Mouse (Mus musculus): ENCODE measurements around the gene Copb1. TPM values are rescaled to one million over a fixed set of nuclear protein-coding genes. Genes with fewer than 3 reads are reported as not detected.

Copb1 gene
- polyA plus RNA-seq, 1 experiment from 2014 or later, result 104 TPM

DNA sequence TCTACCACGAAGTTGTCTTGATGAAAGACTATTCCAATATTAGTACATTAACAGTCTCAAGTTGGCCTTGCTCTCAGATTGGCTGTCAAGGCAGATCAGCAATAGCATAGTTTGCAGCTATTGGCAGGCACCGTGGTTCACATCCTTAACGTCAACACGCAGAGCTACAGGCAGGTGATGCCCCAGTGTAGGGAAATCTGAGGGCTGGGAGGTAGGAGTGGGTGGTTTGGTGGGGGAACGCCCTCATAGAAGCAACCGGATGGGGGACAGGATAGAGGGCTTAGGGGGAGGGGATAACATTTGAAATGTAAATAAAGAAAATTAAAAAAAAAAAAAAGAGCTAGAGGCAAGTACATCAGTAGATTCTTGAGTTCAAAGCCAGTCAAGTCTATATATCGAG lies 20.5 kb downstream of the Copb1 start:
- ATAC-seq (ENCODE audit: low FRiP score, low TSS enrichment) (no peak), DNase-seq (no peak)
- WGBS, result 92% methylated on average over 7 of the region's 7 CpGs
- Histone ChIP-seq H3K27ac (replicated peaks; ENCODE audit: low read depth, low read length) (no peak overlapping the region), H3K9ac (replicated peaks; ENCODE audit: low read length) (no peak overlapping the region), H3K4me2 (ENCODE audit: low read length) (no peak overlapping the region), H3K4me3 (replicated peaks; ENCODE audit: low read depth, low read length) (no peak overlapping the region), H3K9me3 (ENCODE audit: control insufficient read depth, low read length) (no peaks in the 10 kb centered on the region), H3K36me3 (ENCODE audit: control insufficient read depth, insufficient read depth, low read length) (peaks cover 81% of the 10 kb centered on the region), H3K4me1 (ENCODE audit: control insufficient read depth, insufficient read depth, low read length) (no peaks in the 10 kb centered on the region), H3K27me3 (ENCODE audit: control insufficient read depth, insufficient read depth, low read length) (no peaks in the 10 kb centered on the region)

GRCm38 (mm10) chr7:114232982-114233381 lies 21.5 kb downstream of the Copb1 start:
- H3K4me2 ChIP-seq (ENCODE audit: low read length), result no peak overlapping the region
- H3K27ac ChIP-seq (replicated peaks; ENCODE audit: low read depth, low read length), result no peak overlapping the region
- 96% methylated on average over 7 of the region's 7 CpGs for WGBS
- no peaks in the 10 kb centered on the region for H3K4me1 ChIP-seq (ENCODE audit: control insufficient read depth, insufficient read depth, low read length)
- no peak overlapping the region for H3K4me3 ChIP-seq (replicated peaks; ENCODE audit: low read depth, low read length)
- H3K9me3 ChIP-seq (ENCODE audit: control insufficient read depth, low read length), result no peaks in the 10 kb centered on the region
- ATAC-seq (ENCODE audit: low FRiP score, low TSS enrichment), result no peak
- no peak overlapping the region for H3K9ac ChIP-seq (replicated peaks; ENCODE audit: low read length)
- no peaks in the 10 kb centered on the region for H3K27me3 ChIP-seq (ENCODE audit: control insufficient read depth, insufficient read depth, low read length)
- no peak for DNase-seq
- peaks cover 81% of the 10 kb centered on the region for H3K36me3 ChIP-seq (ENCODE audit: control insufficient read depth, insufficient read depth, low read length)

DNA sequence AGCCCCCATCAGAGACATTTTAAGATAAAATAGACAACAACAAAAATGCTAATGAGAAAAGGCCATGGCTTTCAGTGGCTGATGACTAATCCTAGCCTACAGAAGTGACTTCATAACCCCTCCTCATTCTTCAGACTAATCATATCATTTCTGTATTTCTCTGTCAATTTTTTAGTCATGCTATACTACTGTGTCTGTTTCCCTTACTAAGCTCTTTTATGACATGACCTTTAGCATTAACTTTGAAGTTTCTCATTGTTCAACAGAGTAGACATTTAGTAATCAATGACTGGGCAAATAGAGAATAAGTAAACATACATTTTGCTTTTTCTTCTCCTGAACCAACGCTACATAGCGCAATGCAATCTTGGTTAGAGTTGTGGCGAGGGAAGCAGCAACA lies 22.7 kb downstream of the Copb1 start:
- Histone ChIP-seq H3K4me1 (ENCODE audit: control insufficient read depth, insufficient read depth, low read length) (no peaks in the 10 kb centered on the region), H3K9me3 (ENCODE audit: control insufficient read depth, low read length) (no peaks in the 10 kb centered on the region), H3K4me3 (replicated peaks; ENCODE audit: low read depth, low read length) (no peak overlapping the region), H3K36me3 (ENCODE audit: control insufficient read depth, insufficient read depth, low read length) (peaks cover 79% of the 10 kb centered on the region), H3K27ac (replicated peaks; ENCODE audit: low read depth, low read length) (no peak overlapping the region), H3K4me2 (ENCODE audit: low read length) (no peak overlapping the region), H3K27me3 (ENCODE audit: control insufficient read depth, insufficient read depth, low read length) (no peaks in the 10 kb centered on the region), H3K9ac (replicated peaks; ENCODE audit: low read length) (no peak overlapping the region)
- 96% methylated on average over 3 of the region's 3 CpGs for WGBS
- DNase-seq (no peak), ATAC-seq (ENCODE audit: low FRiP score, low TSS enrichment) (no peak)

DNA sequence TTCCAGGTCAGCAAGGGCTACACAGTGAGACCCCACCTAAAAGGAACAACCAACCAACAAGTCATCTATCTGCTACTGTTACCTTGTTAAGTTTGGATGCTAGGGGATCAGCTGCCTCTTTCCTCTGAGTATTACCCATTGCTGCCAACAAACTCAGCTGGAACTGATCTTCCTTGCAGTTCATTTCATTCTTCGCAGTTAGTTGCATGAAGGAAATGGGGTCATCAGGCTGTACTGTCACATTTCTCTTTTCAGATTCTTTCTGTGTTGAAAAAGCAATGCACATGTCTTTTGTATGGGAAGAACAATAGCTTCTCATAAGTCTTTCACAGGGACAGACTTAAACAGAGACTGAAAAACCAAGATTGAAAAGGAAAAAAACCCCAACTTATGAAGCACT lies 28.0 kb downstream of the Copb1 start:
- Histone ChIP-seq H3K4me3 (replicated peaks; ENCODE audit: low read depth, low read length) (no peak overlapping the region), H3K36me3 (ENCODE audit: control insufficient read depth, insufficient read depth, low read length) (peaks cover 61% of the 10 kb centered on the region), H3K27ac (replicated peaks; ENCODE audit: low read depth, low read length) (no peak overlapping the region), H3K27me3 (ENCODE audit: control insufficient read depth, insufficient read depth, low read length) (no peaks in the 10 kb centered on the region), H3K4me1 (ENCODE audit: control insufficient read depth, insufficient read depth, low read length) (no peaks in the 10 kb centered on the region), H3K9ac (replicated peaks; ENCODE audit: low read length) (no peak overlapping the region), H3K4me2 (ENCODE audit: low read length) (no peak overlapping the region), H3K9me3 (ENCODE audit: control insufficient read depth, low read length) (no peaks in the 10 kb centered on the region)
- DNase-seq (no peak), ATAC-seq (ENCODE audit: low FRiP score, low TSS enrichment) (no peak)
- WGBS, result 88% methylated on average over 1 of the region's 1 CpGs

DNA sequence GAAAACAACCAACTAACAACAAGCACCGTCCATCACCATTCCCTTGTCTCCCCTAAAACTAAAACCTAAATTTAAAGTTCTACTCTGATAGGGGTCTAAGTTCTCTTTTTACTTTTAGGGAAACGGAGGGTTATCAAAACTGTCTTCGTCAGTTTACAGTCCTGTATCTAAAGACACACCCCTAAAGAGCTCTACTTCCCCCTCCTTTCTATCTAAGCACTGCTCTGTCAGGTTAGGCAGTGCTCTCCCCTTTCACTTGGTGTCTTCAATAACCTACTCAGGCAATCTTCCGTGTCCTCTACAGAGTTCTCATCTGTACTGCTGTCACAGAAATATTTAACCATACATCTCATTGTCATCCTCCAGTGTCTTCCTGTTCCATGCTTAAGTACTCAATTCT lies 34.1 kb downstream of the Copb1 start:
- DNase-seq (no peak), ATAC-seq (ENCODE audit: low FRiP score, low TSS enrichment) (no peak)
- Histone ChIP-seq H3K9ac (replicated peaks; ENCODE audit: low read length) (no peak overlapping the region), H3K4me3 (replicated peaks; ENCODE audit: low read depth, low read length) (no peak overlapping the region), H3K27me3 (ENCODE audit: control insufficient read depth, insufficient read depth, low read length) (no peaks in the 10 kb centered on the region), H3K4me1 (ENCODE audit: control insufficient read depth, insufficient read depth, low read length) (no peaks in the 10 kb centered on the region), H3K4me2 (ENCODE audit: low read length) (no peak overlapping the region), H3K36me3 (ENCODE audit: control insufficient read depth, insufficient read depth, low read length) (peaks cover 58% of the 10 kb centered on the region), H3K27ac (replicated peaks; ENCODE audit: low read depth, low read length) (no peak overlapping the region), H3K9me3 (ENCODE audit: control insufficient read depth, low read length) (no peaks in the 10 kb centered on the region)
- WGBS, result 94% methylated on average over 4 of the region's 4 CpGs

DNA sequence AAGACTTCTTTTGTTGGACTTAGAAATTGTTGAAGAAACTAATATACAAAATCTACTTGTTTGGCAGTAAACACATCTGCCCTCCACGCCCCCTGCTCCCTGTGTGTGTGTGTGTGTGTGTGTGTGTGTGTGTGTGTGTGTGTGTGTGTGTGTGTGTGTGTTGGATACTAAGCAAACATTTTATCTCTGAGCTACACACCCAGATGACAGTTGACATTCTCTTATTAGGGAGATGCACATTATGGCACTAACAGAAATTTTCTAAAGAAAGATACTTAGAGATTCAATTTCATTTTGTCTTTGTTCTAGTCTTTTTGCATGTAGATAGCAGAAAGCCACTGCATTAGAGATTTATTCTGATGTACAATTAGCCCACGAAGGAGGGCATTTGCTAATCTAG lies 37.6 kb downstream of the Copb1 start:
- DNase-seq, result no peak
- Histone ChIP-seq H3K4me2 (ENCODE audit: low read length) (no peak overlapping the region), H3K9me3 (ENCODE audit: control insufficient read depth, low read length) (no peaks in the 10 kb centered on the region), H3K4me1 (ENCODE audit: control insufficient read depth, insufficient read depth, low read length) (no peaks in the 10 kb centered on the region), H3K27me3 (ENCODE audit: control insufficient read depth, insufficient read depth, low read length) (no peaks in the 10 kb centered on the region), H3K27ac (replicated peaks; ENCODE audit: low read depth, low read length) (no peak overlapping the region), H3K9ac (replicated peaks; ENCODE audit: low read length) (no peak overlapping the region), H3K36me3 (ENCODE audit: control insufficient read depth, insufficient read depth, low read length) (peaks cover 64% of the 10 kb centered on the region), H3K4me3 (replicated peaks; ENCODE audit: low read depth, low read length) (no peak overlapping the region)
- no peak for ATAC-seq (ENCODE audit: low FRiP score, low TSS enrichment)
- WGBS, result 93% methylated on average over 2 of the region's 2 CpGs

GRCm38 (mm10) chr7:114214385-114214784 lies 40.1 kb downstream of the Copb1 start:
- ATAC-seq (ENCODE audit: low FRiP score, low TSS enrichment), result no peak
- DNase-seq, result no peak
- WGBS, result 96% methylated on average over 1 of the region's 1 CpGs

DNA sequence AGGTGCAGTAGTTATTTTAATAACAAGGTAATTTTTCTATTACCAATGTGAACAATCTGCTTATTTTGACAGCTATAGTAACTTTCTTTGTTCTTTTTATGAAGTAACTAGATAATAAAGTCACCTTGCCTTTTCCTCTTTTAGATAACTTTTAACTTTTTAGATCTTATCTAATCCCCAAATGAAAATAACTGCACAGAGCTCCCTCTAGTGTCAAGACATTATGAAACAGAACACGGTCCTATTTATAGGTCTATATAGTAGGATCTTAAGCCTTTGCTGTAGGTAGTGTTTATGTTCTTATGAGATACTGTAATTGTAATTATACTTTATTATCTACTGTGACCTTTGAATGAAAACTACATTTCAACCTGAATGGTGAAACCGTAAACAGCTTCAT lies 41.0 kb downstream of the Copb1 start:
- Histone ChIP-seq H3K4me3 (replicated peaks; ENCODE audit: low read depth, low read length) (no peak overlapping the region), H3K36me3 (ENCODE audit: control insufficient read depth, insufficient read depth, low read length) (peaks cover 40% of the 10 kb centered on the region), H3K9ac (replicated peaks; ENCODE audit: low read length) (no peak overlapping the region), H3K9me3 (ENCODE audit: control insufficient read depth, low read length) (no peaks in the 10 kb centered on the region), H3K27me3 (ENCODE audit: control insufficient read depth, insufficient read depth, low read length) (no peaks in the 10 kb centered on the region), H3K27ac (replicated peaks; ENCODE audit: low read depth, low read length) (no peak overlapping the region), H3K4me2 (ENCODE audit: low read length) (no peak overlapping the region), H3K4me1 (ENCODE audit: control insufficient read depth, insufficient read depth, low read length) (no peaks in the 10 kb centered on the region)
- DNase-seq (peak; percentile 86), ATAC-seq (ENCODE audit: low FRiP score, low TSS enrichment) (no peak)
- 64% methylated on average over 2 of the region's 2 CpGs for WGBS

More at GRCm38 (mm10) chr7:114214385-114214784, 40.1 kb downstream of the Copb1 start:
- H3K36me3 ChIP-seq (ENCODE audit: control insufficient read depth, insufficient read depth, low read length), result peaks cover 42% of the 10 kb centered on the region
- no peaks in the 10 kb centered on the region for H3K9me3 ChIP-seq (ENCODE audit: control insufficient read depth, low read length)
- H3K27ac ChIP-seq (replicated peaks; ENCODE audit: low read depth, low read length), result no peak overlapping the region
- no peak overlapping the region for H3K4me3 ChIP-seq (replicated peaks; ENCODE audit: low read depth, low read length)
- H3K27me3 ChIP-seq (ENCODE audit: control insufficient read depth, insufficient read depth, low read length), result no peaks in the 10 kb centered on the region
- H3K4me1 ChIP-seq (ENCODE audit: control insufficient read depth, insufficient read depth, low read length), result no peaks in the 10 kb centered on the region
- no peak overlapping the region for H3K9ac ChIP-seq (replicated peaks; ENCODE audit: low read length)
- H3K4me2 ChIP-seq (ENCODE audit: low read length), result no peak overlapping the region

DNA sequence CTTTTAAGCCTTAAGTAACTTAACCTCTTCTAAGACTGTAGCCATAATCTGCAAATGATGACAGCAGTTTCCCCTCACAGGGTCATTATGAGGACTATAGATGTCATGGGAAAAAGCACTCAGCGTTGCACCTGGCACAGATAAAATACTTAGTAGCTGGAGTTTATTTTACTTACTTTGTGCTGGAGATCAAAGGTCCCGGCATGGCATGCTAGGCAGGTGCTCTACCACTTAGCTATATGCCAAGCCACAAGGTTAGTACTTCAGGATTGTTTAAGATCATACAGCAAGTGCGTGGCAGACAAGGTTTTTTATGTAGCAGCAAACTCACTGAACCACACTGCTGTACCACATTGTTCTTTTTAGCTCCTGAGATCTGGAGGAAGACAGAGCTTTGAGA lies 43.9 kb downstream of the Copb1 start:
- DNase-seq, result no peak
- Histone ChIP-seq H3K9ac (replicated peaks; ENCODE audit: low read length) (no peak overlapping the region), H3K9me3 (ENCODE audit: control insufficient read depth, low read length) (no peaks in the 10 kb centered on the region), H3K4me3 (replicated peaks; ENCODE audit: low read depth, low read length) (no peak overlapping the region), H3K27me3 (ENCODE audit: control insufficient read depth, insufficient read depth, low read length) (no peaks in the 10 kb centered on the region), H3K27ac (replicated peaks; ENCODE audit: low read depth, low read length) (no peak overlapping the region), H3K4me2 (ENCODE audit: low read length) (no peak overlapping the region), H3K4me1 (ENCODE audit: control insufficient read depth, insufficient read depth, low read length) (no peaks in the 10 kb centered on the region), H3K36me3 (ENCODE audit: control insufficient read depth, insufficient read depth, low read length) (peaks cover 19% of the 10 kb centered on the region)
- WGBS, result 92% methylated on average over 3 of the region's 3 CpGs
- ATAC-seq (ENCODE audit: low FRiP score, low TSS enrichment), result no peak

Data from midbrain, embryonic 14.5 days (tissue).